Mouse (Mus musculus): ENCODE results near the gene Vti1a.

- no peak for TF ChIP-seq POLR2A (IDR thresholded peaks at IDR 0.05; ENCODE audit: insufficient read depth, low read depth, low read length)
- no peak for TF ChIP-seq CTCF (IDR thresholded peaks at IDR 0.05; ENCODE audit: insufficient read depth, low read depth, low read length)
Observed at GRCm38 (mm10) chr19:55440306-55440705, 124.2 kb downstream of the Vti1a start.

Measured in olfactory bulb, adult 2 months (tissue).